Mouse (Mus musculus): Measurements from ENCODE around the gene Glp1r.

GRCm38 (mm10) chr17:30866966-30867365 lies 34.7 kb upstream of the Glp1r start:
- TF ChIP-seq CTCF (IDR thresholded peaks at IDR 0.05; ENCODE audit: borderline replicate concordance, extremely low read depth, insufficient read depth, insufficient read length) (no peak), POLR2A (IDR thresholded peaks at IDR 0.05; ENCODE audit: borderline replicate concordance, extremely low read depth, insufficient read depth, insufficient read length, poor library complexity, severe bottlenecking) (no peak)
